Mouse (Mus musculus): ENCODE measurements at regions not wholly inside any gene's neighbourhood (a gene's known extent, or its start where the extent isn't known, plus 50 kb on each side); places are given as distances from the start of the nearest gene placed in this dataset.

GRCm38 (mm10) chr12:25891391-25892167, 523.5 kb downstream of the Rnf144a start:
- peak; percentile 30 for DNase-seq

GRCm38 (mm10) chr12:25890722-25891121, 524.3 kb downstream of the Rnf144a start:
- peak; percentile 39 for DNase-seq

DNA sequence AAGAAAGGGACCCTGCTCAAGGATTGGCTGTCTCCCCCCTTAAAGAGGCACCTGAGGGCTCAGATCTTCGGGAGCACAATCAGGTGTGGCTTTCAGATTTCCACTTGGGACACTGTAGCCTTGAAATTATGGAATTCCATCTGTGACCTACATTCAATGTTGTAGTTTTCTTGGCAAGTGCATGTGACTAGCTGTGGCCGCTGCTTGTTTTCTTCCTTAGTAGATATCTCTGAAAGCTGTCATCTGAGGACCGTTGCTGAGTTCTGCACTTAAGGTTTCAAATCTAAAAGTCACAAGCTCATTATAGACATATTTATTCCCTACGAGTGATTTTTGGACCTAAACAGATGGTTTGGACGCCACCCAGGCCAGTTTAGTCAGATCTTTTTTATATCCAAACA, 531.3 kb downstream of the Rnf144a start:
- no peak for DNase-seq

DNA sequence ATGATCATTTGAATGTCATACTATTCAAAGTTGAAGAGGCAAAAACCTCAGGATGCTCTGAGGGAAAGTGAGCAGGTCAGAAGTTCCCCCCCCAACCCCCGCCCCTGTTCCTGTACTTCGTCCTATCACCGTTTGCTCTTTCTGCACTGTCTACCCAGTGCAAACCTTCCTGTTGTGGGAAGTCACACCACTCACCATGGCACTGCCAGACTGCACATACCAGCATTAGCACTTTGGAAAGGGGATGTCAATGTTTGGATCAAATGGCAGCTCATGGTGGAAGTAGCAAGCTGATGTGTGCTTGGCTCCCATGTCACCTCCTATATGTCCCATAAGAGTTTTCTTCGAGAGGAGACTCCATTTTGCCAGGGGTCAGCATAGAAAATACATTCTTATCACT, 543.2 kb downstream of the Rnf144a start:
- DNase-seq = no peak

GRCm38 (mm10) chr12:25871001-25871461, 544.0 kb downstream of the Rnf144a start:
- peak; percentile 49 for DNase-seq

- no peak for DNase-seq
Measured at GRCm38 (mm10) chr12:25869846-25870245, 545.2 kb downstream of the Rnf144a start.

DNA sequence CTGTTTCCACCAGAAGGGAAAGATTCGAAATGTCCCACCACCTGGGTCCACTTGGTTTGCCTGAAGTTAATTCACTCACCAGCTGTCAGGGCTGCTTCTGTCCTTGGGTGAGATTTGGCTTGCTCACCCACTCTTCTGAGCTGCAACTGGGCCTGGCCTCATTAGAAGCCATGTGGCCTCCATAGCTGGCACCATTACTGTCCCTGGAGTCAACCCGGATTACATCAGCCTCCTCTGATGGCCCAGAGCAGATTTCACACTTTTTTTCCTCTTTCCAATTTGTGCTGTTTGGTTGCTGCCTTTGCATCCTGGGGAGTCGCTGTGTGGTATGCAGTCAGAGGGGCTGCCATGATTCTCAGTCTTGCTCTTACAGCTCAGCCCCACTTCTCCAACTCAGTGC, 550.0 kb downstream of the Rnf144a start:
- no peak for DNase-seq

GRCm38 (mm10) chr12:25864113-25864852, 550.8 kb downstream of the Rnf144a start:
- peak; percentile 37 for DNase-seq

GRCm38 (mm10) chr12:25861100-25861499, 554.0 kb downstream of the Rnf144a start:
- DNase-seq = no peak

DNA sequence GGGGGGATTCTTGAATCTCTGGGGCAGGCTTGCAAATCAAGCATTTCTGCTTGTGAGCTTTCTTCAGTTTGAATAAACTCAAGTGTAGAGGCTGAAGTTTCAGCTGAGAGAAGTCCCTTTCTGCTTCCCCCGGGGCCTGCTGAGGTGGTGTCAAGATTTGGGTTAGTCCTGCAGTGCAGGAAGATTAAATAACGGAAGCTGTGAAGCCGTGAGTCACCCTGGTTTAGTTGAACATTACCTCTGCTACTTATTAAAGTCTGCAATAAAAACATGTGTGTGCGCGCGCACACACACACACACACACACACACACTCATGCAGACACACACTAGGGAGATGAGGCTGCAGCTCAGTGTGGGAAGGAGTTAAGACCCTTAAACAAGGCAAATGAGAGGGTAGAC, 556.7 kb downstream of the Rnf144a start:
- DNase-seq = no peak

DNA sequence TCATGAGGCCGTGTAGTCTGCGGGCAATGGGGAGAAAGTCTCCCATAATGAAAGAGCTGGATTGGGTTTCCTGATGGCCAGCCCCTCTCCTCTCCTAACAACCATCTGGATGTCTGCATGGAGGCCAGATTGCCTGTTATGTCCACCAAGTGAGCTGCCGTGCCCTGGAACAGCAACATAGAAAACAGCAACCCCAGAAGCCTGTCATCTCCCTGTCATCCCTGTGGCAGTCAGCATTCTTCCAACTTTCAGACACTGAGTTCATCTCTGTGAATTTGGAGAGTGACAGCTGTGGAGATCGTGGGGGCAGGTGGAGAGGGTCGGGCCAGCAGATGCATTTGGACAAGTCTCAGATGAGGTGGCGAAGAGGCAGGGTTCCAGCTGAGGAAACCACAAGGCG, 585.0 kb downstream of the Rnf144a start:
- DNase-seq = no peak

DNA sequence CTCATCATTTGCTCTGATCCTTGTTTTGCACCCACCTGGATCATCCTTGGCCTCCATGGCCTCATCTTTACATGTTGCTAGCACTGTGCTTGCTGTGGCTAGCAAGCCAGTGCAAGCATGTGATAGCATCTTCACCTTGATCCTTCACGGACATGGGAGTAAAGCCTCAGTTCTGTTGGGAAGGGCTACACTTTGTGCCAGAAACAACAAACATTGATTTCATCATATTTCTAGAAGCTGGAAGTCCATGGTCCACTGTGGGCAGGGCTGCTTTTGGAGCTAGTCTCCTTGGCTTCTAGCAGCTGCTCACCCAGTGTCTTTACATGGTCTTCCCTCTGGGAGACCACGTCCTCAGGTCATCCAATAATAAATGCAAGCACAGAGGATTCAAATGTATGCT, 587.1 kb downstream of the Rnf144a start:
- DNase-seq = no peak

GRCm38 (mm10) chr12:25826928-25827327, 588.1 kb downstream of the Rnf144a start:
- DNase-seq = peak; percentile 43

DNA sequence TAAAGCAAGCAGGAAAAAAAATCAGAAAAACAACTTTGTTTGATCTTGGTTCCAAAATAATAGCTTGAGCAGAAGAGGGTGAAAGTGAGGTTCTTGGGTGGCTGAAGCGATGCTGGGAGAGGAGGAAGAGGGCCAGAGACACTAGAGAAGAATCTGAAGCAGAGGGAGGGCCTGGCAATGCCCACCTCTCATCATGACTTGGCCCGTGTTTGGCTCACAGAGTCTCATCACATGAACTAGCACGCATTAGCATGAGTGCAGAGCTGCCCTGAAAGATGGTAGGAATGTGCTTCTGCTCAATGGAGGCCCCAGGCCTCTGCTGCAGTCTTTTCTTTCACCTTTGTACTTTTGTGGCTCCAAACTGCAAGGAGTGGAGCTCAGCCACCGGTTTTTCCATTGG, 588.6 kb downstream of the Rnf144a start:
- DNase-seq = no peak

GRCm38 (mm10) chr12:25816248-25816647, 598.8 kb downstream of the Rnf144a start:
- no peak for DNase-seq

DNA sequence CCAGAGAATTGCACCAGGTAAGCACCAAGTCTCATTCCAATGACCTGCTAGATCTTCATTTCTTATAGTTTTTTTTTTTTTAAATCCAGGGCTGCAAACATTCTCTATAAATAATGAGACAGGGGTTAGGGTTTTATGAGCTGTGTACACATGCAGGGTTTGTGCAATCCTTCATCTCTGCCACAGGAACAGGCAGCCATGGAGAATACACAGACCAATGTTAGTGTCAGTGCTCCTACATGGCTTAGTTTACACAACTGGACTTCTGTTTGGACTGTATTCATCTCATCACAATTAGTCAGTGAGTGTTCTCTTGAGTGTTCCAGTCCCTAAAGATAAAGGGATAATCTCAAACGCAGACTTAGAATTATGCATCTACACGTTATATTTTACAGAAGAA, 620.0 kb downstream of the Rnf144a start:
- DNase-seq = no peak

- no peak for DNase-seq
Measured at GRCm38 (mm10) chr12:25794571-25794970, 620.5 kb downstream of the Rnf144a start.

- DNase-seq = no peak
Measured at GRCm38 (mm10) chr12:25792571-25793075, 622.4 kb downstream of the Rnf144a start.

DNA sequence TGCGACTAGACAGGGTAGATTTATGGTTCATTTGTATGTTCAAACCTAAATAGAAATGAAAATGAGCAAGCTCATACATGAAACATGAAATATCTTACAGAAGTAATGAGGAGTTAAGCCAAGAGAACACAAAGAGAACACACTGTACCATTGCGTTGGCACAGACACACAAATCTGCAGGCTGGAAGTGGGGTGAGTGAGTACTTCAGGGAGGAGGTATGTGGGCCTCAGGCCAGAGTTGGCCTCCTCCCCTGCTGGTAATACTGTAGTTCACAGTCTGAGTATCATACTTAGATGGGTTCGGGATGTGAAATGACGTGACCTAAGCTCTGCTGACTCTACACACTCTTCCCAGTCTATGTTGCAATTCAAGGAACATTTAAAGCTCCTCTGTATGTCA, 624.1 kb downstream of the Rnf144a start:
- DNase-seq = no peak

DNA sequence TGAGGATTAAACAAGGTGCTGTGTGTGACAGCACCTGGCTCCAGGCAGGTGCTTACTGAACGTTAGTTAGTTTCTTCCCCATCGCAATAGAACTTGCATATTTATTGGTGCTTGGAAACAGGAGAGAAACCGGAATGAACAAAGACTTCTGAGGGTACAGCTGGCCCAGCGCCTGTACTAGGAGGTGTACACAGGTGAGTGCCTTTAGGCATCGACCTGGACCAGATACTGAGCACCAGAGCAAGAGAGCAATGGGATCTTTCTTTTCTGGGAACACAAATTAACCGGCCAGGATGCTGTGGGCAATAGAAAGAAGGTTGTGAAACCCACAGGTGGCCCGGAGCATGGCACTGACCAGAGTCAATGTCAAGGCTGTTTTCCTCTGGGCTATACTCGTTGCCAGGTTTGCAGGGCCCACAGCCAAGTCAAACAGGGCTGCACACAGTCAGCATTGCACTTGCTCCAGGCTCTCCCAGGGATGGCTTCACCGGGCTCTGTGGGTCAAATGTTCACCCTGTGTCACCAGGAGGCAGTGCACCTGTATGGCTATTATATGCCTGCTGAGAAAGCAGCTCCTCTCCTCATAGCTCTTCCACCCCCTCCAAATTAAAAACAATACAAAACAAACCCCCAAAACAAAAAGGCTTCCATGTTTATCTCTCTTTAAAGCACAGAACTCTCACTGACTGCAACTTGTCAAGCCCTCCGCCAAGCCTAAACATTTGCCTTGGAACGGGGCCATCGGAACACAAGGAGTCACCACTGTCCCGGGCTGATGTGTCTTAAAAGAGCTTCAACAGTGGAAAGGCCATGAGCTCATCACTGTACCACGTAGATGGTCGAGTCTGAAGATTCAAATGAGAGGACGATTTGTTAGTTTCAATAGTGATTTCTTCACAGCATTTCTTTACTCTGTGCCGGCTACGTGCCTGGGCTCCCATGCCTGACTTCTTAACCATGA, 629.1 kb downstream of the Rnf144a start:
- no peak for DNase-seq

DNA sequence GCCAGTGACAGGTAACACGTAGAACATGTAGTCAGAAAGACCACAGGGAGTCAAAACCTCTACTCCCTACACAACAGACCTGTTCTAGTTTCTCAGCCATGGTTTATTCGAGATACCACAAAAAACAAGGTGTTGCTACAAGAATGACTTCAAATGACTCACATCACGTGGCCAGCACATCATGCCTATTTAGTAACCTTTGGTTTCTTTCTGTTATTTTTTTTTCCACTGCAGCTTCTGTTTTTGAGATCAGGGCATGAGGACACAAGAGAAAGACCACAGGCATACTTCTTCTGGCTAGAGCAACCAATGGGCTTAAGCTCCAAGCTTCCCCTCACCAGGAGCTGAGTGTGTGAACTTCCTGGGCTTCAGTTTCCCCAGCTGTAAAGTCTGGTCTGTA, 630.7 kb downstream of the Rnf144a start:
- no peak for DNase-seq

DNA sequence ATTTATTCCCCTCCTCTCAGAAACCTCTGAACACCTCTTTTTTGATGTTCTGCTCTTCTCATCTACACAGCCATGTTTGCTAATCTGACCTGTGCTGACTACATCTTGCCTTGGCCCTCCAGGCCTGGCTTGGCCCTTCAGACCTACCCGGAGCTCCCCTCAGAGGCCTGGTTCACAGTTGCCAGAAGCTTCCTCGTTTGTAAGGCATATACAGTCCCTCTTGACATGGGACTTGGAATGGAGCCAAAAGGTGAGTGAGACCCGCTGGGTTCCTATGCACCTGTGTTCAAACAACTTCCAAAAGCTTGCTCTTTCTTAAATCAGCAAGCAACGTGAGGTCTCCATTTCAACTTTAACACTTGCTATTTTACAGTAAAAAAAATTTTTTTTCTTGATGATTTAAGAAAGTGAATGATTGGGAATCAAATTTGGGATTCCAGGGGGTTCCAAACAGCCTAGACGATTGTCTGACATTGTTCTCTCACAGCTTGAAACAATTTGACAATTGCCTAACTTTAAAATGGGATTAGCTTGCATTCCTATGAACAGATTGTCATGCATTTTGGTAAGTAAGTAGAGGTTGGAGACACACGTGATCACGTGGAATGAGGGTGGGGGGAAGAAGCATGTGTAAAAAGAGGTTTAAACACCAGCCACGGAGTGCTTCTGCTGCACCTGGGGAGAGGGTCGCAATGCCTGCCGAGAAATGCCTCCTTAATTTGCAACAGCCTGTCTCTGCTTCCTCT, 631.9 kb downstream of the Rnf144a start:
- no peak for DNase-seq
